Mouse (Mus musculus): ENCODE results near the gene Rtp4.

Gene Rtp4

DNA sequence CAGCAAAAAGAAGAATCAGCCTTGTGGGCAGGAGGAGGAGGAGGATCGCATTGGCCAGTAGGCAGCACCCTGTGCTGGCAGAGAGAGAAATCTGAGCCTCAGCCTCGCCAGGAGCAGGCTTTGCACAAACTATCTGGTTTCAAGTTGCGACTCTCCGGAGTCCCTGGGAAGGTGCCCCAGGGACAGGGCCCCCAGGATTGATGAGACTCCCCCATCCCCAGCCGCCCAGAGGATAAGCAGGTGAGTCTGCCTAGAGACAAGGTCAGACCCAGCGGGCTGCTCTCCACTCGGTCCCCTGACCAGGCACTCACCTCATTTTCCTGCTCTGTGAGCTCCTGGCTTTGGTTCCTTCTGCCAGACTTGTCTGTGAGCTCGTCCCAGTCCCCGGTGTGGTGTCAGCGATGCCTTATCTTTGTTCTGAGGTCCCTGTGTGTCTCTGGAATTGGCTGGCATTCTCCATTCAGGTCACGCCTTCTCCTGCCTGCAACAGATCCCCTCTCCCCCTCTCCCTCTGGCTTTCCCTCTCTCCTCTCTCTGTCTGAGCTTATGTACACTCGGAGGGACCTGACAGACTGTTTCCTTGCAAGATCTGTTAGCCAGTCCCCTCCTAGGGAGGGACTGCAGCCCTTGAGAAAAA, at the start of gene Rtp4, which contains the start of gene Masp1:
TSS of gene Rtp4 (plus strand) at position 57 of the 637 bp plus-strand sequence.
TSS of gene Masp1 (minus strand) at position 581 of the 637 bp plus-strand sequence.
- DNase-seq (ENCODE audit: low spot score in 2 of 2), result peak in 1 of 2 experiments; percentile 17

DNA sequence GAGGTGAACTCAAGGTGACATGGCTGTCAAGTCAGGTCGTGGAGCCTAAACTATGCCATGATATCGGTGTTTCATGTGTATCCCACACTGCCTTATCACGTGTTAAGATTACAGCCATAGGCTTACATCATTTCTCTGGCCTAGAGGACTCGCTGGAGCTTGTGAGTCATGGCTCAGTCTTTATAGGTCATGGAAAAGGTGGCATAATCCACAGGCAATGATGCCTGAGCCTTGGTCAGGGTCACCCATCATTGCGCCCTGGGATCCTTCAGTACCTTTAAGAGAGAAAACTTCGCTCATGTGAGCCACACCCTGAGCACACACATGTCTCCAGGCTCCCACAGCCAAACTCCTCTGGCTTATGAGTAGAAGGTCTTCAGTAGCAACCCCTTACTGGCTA, 48.5 kb upstream of the Rtp4 start:
- DNase-seq (ENCODE audit: low spot score in 2 of 2), result no peak

DNA sequence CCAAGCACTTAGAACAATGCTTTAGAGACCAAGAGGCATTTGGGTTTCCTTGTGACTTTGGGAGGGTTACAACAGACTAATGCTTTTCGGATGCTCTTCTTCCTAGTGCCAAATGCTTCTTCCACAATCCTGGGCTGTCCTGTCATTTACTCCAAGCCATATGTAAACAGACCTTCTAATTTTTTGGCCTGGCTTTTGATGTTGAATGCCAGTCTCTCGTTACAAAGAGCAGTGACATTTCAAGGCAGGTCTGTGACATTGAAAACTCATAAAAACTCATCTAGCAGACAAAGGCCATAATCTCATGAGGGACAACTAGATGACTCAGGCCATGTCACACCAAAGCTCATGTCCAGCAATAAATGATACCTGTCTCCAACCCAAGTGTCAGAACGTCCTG, 48.0 kb upstream of the Rtp4 start:
- DNase-seq (ENCODE audit: low spot score in 2 of 2), result no peak

GRCm38 (mm10) chr16:23475651-23476050, 44.4 kb upstream of the Rtp4 start:
- DNase-seq (ENCODE audit: low spot score in 2 of 2), result no peak

DNA sequence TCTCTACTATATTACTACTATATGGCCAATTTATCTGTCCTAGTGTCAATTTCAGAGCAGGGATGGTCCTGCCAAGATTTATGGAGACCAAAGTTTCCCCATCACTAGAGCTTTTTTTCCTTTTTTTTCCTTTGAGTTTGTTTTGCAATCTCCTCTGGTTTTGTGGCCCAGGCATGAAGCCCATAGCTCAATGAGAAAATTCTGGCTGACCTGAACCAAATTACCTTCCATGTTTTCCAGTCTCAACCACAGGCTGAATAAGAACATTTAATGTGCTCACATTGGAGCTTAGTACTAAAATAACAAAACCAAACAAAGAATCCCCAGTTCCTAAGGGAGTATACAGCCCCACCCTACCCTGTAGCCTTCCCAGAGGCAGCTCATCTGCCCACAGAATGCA, 43.5 kb upstream of the Rtp4 start:
- no peak for DNase-seq (ENCODE audit: low spot score in 2 of 2)

- no peak for DNase-seq (ENCODE audit: low spot score in 2 of 2)
Measured at GRCm38 (mm10) chr16:23479872-23480603, 40.1 kb upstream of the Rtp4 start.

DNA sequence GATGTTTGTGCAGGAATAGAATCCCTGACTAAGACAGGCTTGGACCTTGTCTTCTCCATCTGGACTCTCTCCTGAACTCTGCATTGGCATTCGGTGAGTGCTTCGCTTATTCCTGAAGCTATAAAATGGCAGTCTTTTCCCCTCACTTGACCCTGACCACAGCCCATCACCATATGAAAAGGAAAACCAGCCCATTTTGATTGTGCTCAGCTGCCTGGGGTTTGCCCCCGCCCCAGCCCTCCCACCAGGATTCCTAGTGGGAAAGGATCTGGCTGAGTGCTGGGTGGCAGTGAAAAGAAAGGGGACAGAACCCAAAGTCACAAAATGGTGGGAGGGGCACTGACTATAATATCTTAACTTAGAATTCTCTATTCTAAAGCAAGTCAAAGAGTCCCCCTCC, 37.9 kb upstream of the Rtp4 start:
- no peak for DNase-seq (ENCODE audit: low spot score in 2 of 2)

DNA sequence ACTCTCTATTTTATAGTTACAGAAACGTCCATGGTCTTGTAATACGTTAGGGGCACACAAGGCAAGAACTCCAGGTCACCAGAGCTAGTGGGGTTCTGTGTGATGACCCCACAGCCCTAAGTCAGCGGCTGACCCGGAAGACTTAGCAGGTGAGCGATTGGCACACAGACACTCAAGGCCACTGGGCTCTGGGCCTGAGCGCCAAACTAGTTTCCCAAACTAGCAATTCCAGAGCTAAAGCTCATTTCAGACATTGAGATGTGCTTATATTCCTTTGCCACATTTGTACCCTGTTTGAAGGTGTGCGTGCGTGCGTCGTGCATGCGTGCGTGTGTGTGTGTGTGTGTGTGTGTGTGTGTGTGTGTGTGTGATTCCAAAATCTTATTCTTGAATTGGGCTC, 37.2 kb upstream of the Rtp4 start:
- DNase-seq (ENCODE audit: low spot score in 2 of 2), result no peak

DNA sequence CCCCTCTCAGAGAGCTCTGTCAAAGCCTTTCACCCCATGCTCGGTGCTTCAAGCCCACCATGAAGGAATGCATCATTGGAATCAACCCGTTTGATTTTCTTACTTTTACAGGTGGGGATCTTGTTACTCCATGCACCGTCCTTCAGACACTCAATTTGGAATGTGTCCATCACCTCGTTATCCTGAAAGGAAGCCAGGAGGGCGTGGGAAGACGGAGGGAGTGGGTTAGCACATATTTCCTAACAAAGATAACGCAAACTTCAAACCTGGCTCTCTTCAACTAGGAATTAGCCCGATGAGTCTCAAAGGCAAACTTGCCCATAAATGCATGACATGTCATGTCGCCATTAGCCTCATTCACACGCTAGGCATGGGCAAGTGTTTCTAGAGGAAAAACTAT, 36.8 kb upstream of the Rtp4 start:
- DNase-seq (ENCODE audit: low spot score in 2 of 2), result no peak

DNA sequence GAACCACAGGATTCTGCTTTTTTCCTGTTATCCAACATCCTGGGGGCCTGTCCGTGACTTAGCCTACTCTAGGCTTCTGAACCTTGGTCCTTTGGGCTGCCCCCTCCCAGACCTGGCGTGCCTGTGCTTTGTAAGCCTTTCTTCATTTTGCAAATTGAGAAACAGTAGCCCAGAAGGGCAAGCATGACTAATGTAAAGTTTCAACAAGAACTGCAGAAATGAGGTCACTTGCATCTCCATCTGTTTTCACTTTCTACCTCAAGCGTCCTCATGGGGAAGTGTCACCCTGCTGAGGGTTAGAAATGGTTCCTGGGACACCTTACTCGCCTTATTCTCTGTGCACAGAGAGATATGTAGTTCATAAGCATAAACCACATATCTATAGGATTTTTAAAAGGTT, 27.3 kb upstream of the Rtp4 start:
- no peak for DNase-seq (ENCODE audit: low spot score in 2 of 2)

DNA sequence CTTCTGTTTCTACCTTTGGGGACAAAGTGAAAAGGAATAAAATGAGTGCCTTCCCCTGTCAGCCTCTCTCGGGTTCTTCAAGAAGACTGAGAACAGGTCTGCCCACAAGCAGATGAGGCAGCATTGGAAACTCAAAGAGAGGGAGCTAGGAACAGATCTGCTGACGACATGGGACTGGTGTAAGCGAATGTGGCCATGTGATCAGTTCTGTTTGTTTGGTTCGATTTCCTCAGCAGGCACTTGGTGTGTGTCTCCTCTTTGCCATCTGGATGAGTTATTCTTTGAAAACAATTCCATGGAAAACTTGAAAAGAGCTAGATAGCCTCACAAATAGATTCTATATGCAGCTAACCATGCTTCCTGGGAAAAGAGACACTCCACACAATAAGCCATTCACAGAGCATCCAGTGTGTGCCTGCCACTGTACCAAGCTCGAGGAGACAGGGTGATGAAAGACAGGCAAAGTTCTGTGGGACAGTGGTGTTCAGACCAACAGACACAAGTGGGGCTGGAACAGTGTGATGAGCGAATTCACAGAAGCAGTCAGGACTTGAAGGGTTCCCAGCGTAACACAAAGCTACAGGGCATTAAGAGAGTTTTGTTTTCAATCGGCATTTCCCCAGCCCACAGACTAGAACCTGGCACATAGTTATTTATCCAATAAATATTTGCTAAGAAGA, 23.7 kb upstream of the Rtp4 start:
- DNase-seq (ENCODE audit: low spot score in 2 of 2), result no peak

DNA sequence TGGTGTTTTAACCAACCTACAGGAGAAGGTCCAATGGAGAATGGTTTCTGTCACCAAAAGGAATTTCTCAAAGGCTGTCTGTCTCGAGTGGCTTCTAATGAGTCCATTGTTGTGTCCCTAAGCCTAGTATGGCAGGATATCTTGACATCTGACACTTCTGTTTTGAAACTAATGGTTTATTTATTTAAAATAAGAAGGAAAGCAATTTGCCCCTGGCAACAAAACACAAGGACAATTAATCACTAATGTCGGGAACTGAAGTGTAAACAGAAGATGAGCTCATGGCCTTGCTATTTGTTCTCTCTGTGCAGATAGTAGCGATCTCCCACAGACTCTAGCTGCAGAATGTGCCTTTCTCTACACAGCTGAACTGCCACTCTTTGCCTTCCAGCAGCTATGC, 22.7 kb upstream of the Rtp4 start:
- no peak for DNase-seq (ENCODE audit: low spot score in 2 of 2)

DNA sequence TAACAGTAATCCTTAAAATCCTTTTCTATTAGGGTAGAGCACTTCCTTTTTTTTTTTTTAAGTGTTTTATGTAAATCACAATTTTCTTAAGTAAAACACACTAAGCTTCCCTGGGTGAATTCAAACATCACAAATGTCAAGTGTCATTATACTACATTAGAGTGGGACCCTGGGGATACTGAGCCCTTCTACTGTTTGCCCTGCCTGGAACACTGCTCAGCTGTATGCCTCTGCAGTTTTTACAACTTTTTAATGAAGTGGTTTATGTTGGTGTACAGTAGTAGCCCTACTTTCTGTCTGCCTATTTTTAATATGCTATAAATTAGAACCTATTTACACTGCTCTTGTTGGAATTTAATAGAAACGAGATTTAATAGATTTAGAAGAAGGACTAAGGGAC, 22.2 kb upstream of the Rtp4 start:
- no peak for DNase-seq (ENCODE audit: low spot score in 2 of 2)

DNA sequence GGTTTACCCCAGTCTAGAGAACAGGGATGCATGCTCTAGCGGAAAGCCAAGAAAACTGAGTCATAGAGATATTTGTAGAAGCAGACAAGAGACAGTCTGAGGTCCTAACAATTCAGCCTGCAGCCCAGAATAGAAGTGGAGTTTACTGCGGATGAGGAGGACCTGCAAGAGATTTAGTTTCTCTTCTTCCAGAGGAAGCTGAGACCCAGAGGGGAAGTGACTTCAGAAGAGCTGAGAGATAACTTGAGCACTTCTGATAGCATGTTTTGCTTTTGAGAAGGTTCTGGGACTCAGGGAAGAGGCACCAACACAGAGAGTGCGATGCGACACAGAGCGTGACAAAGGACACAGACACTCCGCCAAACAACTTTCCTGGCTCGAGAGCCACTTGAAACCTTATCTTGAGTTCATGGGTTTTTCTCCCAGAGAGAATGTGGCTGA, 21.4 kb upstream of the Rtp4 start:
- DNase-seq (ENCODE audit: low spot score in 2 of 2), result no peak

GRCm38 (mm10) chr16:23500558-23500957, 19.5 kb upstream of the Rtp4 start:
- no peak for DNase-seq (ENCODE audit: low spot score in 2 of 2)

DNA sequence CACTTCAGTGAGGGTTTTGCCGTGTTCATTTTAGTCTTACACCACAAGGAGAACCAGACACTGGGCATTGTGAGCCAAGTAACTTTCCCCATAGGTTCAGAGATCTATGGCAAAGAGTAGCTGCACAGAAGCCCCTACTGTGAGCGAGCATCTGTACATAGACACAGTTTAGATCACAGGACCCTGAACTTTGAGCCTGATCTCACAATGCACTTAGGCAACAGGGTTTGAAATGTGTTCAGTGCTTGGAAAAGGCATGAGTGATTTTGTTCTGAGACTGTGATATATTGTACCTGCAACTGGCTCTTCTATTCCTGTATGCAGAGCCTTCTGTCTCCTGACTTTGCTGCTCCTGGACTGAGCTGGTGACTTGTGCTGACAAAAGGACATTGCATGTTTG, 18.8 kb upstream of the Rtp4 start:
- DNase-seq (ENCODE audit: low spot score in 2 of 2), result no peak

DNA sequence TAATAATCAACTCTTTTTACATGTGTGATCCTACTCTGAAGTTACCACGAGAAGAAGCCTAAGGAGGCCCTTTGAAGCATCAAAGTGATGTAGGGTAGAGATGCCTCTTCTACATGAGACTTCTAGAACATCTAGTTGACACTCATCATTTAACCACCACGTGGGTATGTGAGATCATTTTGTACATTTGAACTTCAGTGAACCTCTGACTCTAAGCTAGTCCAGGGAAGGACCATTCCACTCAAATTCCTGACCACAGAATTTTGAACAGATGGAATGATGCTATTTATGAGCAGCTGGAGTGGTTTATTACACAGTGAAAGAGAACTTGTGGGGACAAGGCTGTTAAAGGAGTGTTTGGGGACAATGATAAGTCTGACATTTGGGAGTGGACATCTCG, 17.6 kb upstream of the Rtp4 start:
- DNase-seq (ENCODE audit: low spot score in 2 of 2), result no peak

- DNase-seq (ENCODE audit: low spot score in 2 of 2), result no peak
Measured at GRCm38 (mm10) chr16:23503351-23503750, 16.7 kb upstream of the Rtp4 start.

GRCm38 (mm10) chr16:23504320-23504744, 15.8 kb upstream of the Rtp4 start:
- no peak for DNase-seq (ENCODE audit: low spot score in 2 of 2)

DNA sequence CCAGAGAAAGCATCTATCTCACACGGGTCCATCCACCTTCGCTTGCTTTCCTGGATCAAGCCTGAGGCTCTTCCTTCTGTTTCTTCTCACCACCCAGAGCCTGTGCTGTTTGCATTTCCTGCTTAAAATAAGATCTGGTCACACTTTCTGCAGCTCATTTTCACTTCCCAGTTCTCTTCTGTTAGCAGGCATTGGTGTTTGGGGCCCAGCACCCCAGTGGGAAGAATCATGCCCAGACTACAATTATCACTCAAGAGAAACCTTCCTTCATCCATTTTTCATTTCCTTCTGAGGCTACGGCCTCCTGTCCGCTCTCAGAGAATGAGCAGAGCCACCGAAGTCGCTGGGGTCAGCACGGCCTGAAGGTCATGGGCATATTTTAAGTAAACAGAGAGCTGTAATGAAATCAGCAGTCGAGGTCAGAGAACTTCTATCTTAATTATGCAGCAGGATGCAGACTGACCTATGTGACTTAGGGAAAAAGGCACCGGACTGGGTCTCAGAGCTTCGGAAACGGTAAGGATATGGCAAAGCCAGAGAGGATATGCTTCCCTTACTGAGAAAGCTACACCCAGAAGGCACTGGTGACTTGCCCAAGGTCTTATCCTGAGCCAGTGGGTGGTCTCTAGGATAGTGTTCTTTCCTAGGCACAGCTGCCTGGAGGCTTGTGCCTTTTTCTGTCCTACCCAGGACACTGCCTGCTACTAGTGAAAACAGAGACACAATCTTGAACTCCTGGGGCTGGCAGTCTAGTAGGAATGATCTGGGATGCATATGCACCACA, 14.0 kb upstream of the Rtp4 start:
- no peak for DNase-seq (ENCODE audit: low spot score in 2 of 2)

GRCm38 (mm10) chr16:23511166-23511935, 8.7 kb upstream of the Rtp4 start:
- no peak for DNase-seq (ENCODE audit: low spot score in 2 of 2)

All from frontal cortex, postnatal 25 days (tissue).